ENCODE assay signal across 21 mouse cellular contexts in genomic region chr17:4610481-4610880, GRCm38 (mm10).
DNase-seq lines count a peak whose midpoint lies in the region; TF ChIP-seq lines count a peak whose summit lies in the region.
"Had no signal": no experiment of that assay in that cellular context is flagged by ENCODE, and none has a peak within 500 bp of the region (broad histone marks: within the 10 kb centered on the region; RNA-seq: fewer than 3 reads in every experiment).

No protein-coding gene starts in this region.

- WGBS in lung, adult 2 months = 47% methylated on average over 8 of the region's 8 CpGs

- no peak for TF ChIP-seq POLR2A in lung, adult 2 months (IDR thresholded peaks at IDR 0.05; ENCODE audit: borderline replicate concordance, extremely low read depth, low read depth, low read length)

- H3K4me1 ChIP-seq in lung, adult 2 months (ENCODE audit: control insufficient read depth, insufficient read depth, low read length) = no peaks in the 10 kb centered on the region; the same call in 1 of the 2 replicates
- H3K4me1 ChIP-seq: embryonic facial prominence, embryonic 13.5 days; forebrain, embryonic 12.5 days; hindbrain, embryonic 12.5 days; liver, embryonic 12.5 days; lung, embryonic 15.5 days; midbrain, embryonic 12.5 days had no signal

- H3K4me3 ChIP-seq in lung, adult 2 months (replicated peaks; ENCODE audit: extremely low read depth, low read depth, low read length) = no peak overlapping the region
- no peak overlapping the region for H3K4me3 ChIP-seq in layer of hippocampus, adult 2 months
- H3K4me3 ChIP-seq: embryonic facial prominence, embryonic 13.5 days; erythroblast, embryonic 14.5 days; forebrain, embryonic 12.5 days; heart, adult 2 months; heart, embryonic 13.5 days; hindbrain, embryonic 12.5 days; liver, embryonic 12.5 days; lung, embryonic 15.5 days; midbrain, embryonic 12.5 days had no signal

- peak; percentile 79 for DNase-seq in heart, adult 11 months
- no peak for DNase-seq in heart, postnatal 4 days
- peak; percentile 7 to 13 for DNase-seq in lung, adult 18-20 months
- no peak for DNase-seq in lung, adult 2 months
- DNase-seq in lung, postnatal 10 days = peak; percentile 18
- no peak for DNase-seq in spleen, postnatal 10 days (ENCODE audit: low spot score in 2 of 2)
- no peak for DNase-seq in layer of hippocampus, adult 2 months (ENCODE audit: low spot score in 2 of 2)
- DNase-seq: cerebellum, adult 18-20 months; cerebellum, postnatal 25 days; gastrocnemius, postnatal 25 days; heart, postnatal 14 days had no signal

- no peak overlapping the region for H3K27ac ChIP-seq in layer of hippocampus, adult 2 months
- H3K27ac ChIP-seq: embryonic facial prominence, embryonic 13.5 days; forebrain, embryonic 12.5 days; heart, adult 2 months; heart, embryonic 13.5 days; hindbrain, embryonic 12.5 days; kidney, postnatal 0 days; liver, embryonic 12.5 days; lung, embryonic 15.5 days; midbrain, embryonic 12.5 days had no signal

- TF ChIP-seq CTCF in lung, adult 2 months (IDR thresholded peaks at IDR 0.05; ENCODE audit: insufficient read depth, low read length) = no peak
- no peak for TF ChIP-seq CTCF in layer of hippocampus, adult 2 months (conservative IDR thresholded peaks at IDR 0.05)

Comparison
In these comparisons a context has a peak if more than half of its experiments do, and no peak if none do; other contexts are left out.
1. DNase-seq: peak in heart, adult 11 months (single experiment), lung, adult 18-20 months (2 of 2) and lung, postnatal 10 days (single experiment); none in heart, postnatal 4 days (single experiment), lung, adult 2 months (single experiment), spleen, postnatal 10 days (0 of 2) and layer of hippocampus, adult 2 months (0 of 2).